Mouse (Mus musculus): ENCODE results near the gene Myoz1.

GRCm38 (mm10) chr14:20637818-20638574 lies 18.3 kb downstream of the Myoz1 start:
- no peak for TF ChIP-seq CTCF (IDR thresholded peaks at IDR 0.05; ENCODE audit: control insufficient read depth, insufficient read depth, insufficient read length)
- no peak for TF ChIP-seq CEBPB (IDR thresholded peaks at IDR 0.05; ENCODE audit: low read depth)
- TF ChIP-seq MAX (IDR thresholded peaks at IDR 0.05): no peak

Measured in C2C12 (cell line).